Mouse (Mus musculus) layer of hippocampus, adult 18-20 months (tissue): ENCODE results near the gene Taf10. TPM values are rescaled to one million over a fixed set of nuclear protein-coding genes. Genes with fewer than 3 reads are reported as not detected.

Experiments
- DNase-seq, 2 experiments: peaks; one replicate each; pipeline ENCODE4 v3.0.0; 2022; ENCODE audit warnings: low spot score in 2 of 2
- long read RNA-seq: library from polyadenylated mRNA; stranded (forward); transcript quantifications from one replicate; pipeline ENCODE4 v2.0.0, GENCODE M21; 2021
- total RNA-seq, 2 experiments: library from RNA; stranded (reverse); gene quantifications; 2 replicates each; pipeline ENCODE4 v1.2.3; 2021

Gene Taf10
- 100 to 1,000 TPM; 108 to 114 TPM for total RNA-seq
- long read RNA-seq, full-length matches to known transcripts, result 45 of 70 reads
- long read RNA-seq, partial matches to known transcripts, result 1 of 70 reads
- long read RNA-seq, other reads (novel, unspliced or antisense), result 24 of 70 reads

DNA sequence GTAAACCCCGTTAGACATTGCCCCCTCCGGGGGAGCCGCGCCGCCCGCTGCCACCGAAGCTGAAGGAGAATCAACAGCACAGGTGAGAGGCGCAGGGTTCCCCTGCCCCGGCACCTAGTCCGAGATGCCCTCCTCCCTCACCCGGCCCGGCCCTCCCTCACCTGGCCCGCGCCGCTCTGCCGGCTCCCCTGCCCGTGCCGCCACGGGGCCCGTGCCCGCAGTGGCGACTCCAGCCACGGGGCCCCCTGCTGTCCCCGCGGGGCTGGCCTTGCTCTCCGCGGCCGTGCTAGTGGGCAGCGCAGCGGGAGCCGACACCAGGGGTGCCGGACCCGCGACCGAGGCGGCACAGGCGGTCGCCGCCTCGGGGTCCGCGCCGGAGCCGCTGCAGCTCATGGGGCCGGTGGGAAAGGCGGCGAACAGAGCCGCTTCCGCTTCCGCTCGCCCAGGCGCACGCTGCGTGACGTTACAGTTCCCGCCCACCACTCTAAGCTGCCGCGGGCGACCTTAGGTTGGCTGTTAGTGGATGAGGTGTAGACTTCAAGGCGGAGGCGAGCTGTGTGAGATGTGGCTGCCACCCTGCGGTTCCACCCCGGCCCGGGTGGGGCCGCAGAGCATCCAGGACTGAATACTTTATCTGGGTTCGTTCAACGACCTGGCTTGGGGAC, at the start of gene Taf10:
Taf10 (minus strand) TSS at position 436 of the 665 bp plus-strand sequence.
- peak; percentile 85 to 87 for DNase-seq

DNA sequence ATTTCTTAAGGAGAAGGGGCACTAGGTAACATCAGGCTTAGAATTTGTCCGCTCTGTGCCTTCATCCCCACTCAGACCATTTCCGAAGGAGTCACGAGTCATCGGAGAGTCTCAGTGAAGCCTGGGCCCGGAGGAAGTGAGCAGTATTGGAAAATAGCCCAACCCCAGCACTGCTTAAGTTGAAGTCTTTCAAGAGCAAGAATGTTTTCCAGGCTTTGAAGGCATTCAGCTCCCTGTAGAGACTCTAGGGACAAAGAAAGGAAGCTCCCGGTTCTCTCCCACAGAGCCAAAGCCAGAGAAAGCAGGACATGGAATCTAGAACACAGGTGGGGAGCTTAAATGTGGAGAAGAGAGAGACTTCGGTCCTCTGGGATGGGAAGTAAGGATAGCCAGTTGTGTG, 49.5 kb upstream of the Taf10 start:
- DNase-seq, result no peak

DNA sequence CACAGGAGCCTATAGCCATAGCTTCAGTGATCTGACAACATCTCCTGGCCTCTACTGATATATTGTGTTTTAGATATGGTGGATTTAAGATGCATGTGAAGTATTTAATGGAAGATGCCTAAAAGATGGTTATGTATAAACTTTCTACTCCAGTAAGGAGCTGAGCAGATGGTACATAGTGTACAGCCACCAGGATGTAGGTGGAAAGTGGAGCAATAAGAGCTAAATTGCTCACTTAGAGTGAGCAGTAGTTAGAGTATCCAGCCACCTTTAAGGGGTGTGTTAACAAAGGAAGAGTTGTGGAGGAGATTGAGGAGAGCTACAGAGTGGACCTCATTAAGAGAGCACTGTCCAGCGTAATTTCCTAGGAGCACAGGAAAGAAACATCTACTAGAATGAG, 47.0 kb upstream of the Taf10 start:
- DNase-seq, result no peak

DNA sequence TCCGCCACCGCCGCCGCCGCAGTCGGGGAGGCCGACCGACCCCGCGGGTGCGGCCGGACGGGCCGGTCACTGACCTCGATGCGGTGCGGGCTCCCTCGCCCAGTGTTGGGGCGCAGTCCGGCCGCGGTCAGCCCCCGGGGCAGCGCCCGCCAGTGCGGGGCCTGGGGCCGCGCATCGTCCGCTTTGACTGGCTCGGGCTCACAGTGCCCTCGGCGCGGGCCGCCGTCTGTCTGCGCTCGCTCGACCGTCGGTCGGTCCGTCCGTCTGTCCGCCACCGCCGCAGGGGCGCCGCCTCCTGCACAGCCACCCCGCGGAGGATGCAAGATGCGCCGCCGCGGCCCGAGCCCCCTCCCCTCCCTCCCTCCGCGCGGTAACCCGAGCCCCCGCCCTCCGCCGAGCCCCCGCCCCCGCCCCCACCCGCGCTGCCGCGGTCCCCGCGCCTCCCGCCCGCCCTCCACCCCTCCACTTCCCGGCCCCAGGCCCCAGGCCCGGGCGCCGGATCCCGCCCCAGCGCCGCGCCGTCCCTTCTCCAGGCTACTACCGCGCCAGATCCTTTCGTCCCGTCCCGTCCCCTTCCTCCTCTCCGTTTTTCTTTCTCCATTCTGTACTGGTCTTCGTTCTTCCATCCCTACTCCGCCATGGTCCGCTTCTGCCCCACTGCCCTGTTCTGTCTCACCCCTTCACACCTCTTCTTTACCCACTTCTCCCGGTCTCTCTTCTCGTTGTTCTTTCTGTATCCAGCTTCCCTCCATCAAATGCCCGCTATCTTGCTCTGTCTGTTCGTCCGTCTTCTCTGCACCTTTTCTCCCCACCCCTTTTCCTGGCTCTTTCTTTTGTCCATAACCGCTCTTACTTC, 43.4 kb upstream of the Taf10 start, which contains the start of gene Dchs1:
Dchs1 (minus strand) TSS at position 370 of the 856 bp plus-strand sequence.
- no peak for DNase-seq

DNA sequence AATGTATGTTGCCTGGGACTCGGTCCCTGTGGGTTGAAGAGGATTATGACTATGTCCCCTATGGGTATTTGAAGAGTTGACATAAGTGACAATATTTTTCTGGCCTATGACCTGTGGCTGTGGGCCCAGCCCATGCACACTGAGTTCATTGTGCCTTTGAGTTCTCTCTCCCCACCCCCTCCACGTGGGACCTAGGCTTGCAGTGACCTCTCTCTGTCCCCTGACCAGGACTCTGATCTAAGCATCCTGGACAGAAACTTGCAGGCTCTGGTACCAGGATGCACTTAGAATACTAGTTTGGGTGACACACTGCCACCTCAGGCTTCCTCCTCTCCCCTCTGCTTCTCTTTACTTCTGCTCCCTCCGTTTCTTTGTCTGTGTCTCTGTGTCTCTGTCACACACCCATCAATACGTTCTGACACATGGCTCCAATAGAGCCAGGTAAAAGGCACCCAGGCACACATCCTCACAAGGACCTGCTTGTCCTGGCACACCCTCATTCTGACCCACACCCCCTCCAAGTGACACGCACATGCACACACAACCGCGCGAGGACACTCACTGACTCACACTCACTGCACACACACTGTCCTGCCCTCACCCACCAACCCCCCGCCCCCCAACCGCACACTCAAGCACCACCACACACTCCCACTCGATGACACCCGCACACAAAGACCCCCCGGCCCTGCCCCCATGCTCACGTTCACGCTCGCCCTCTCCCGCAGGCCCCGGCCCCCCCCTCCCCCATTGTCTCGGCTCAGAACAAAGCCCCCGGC, 42.5 kb upstream of the Taf10 start:
- no peak for DNase-seq

DNA sequence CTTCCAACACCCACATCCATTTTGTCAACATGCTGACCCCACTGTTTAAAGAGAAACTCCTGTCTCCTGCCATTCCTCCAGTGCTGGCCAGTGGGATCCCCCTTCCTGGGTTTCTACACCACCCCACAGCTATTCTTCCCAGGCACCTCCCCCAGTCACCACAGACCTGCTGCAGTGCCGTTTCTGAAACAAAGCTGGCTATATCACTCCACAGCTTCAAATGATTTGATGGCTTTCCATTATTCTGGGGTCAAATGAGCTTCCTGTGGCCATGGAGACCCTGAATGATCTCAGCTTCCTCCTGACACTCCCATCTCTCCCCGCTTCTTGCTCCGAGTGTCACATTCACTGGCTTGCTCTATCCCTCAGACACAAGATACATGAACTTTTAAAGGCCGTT, 40.4 kb upstream of the Taf10 start:
- DNase-seq, result no peak

DNA sequence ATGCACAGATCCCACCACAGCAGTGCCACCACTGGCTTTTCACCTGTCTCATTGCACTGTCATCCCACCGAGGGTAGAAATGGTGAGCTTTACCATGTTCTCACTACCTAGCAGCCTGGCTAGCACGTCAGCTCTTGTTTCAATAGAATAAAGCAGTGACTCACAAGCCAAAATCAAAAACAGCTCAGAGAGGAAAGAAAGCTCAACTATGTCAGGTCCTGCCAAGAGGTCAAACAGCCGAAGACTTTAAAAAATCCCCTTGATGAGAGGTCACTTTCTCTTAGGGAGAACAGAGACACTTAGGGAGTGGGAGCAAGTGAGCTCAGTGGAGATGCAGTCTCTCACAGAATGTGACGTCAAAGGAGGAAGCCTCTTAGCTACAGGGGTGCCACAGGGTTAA, 39.7 kb upstream of the Taf10 start:
- DNase-seq, result no peak

DNA sequence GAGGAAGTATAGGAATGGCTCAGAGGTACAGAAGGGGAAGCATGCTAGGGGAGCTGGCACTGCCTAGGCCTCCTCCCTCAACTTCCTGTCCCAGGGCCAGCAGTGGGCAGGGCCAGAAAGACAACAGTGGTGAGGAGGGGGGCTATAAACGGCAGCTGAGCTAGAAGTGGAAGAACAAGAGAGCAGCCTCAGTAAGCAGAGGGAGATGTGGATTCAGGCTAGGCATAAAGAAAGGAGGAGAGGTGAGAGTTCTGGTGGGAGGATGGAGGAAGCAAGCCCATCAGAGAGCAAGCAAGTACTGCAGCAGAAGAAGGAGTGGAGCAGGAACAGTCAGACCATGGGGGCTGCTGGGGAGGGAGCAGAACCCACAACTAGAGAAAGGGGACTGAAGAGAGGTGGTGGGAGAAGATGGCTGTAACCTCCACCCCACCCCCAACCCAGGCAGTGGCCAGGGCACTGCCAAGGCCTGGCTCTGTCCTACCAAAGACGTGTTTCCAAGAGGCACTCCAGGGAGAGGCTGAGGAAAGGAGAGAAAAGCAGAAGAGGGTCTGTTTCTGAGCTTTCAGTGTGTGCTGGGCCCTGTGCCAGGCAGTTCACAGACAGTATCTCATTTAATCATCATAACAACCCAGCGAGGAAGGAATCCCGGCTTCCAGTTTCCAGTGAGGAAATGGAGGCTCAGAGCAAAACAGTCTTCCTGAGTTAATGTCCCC, 34.5 kb upstream of the Taf10 start:
- DNase-seq, result no peak

DNA sequence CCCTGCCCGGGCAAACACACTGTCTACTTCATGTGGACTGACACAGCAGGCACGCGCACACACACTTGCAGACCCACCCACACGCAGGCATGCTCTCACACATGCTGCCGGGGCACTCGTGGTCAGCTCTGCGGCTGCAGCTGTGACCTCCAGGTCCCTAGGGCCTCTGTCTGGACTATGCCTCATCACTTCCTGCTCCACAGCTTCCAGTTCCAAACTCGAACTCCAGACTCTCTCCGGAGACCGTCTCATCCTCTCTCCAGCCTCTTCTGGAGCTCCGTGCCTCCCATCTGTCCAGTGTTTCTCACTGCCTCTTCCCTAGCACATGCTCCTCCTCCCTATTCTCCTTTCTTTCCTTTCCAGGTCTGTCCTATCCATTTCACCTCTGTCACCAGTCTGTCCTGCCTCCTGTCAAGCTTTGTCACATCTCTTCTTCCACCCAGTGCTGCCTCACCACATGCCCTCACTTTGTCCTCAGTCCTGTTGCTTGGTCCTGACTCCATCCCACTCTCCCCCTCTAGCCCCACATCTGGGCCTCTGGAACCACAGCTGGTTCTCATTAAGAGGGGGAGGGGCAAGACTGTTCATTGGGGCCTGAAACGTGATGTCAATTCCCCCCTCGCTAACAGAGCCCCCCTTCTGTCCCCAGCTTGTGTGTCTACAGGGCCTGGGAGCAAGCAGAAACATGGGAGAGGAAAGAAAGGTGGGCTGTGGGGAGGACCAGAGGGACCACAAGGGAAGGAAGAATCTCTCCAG, 33.8 kb upstream of the Taf10 start:
- no peak for DNase-seq

DNA sequence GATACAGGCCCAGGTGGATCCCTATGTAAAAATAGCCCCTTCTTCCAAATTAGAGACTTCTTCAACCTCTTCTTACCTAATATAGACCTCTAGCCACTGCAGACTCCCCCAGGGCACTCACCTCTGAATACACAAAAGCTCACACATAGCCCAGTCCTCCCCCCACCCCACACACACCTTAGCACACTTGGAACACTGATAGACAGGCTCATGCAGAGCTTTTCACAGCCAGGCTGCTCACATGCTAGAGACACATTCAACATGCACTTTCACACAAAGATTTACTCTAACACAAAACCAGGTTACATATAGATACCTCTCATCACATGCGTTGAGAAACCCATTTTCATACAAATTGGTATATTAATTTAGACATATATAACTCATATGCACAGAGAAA, 33.2 kb upstream of the Taf10 start:
- DNase-seq, result no peak

DNA sequence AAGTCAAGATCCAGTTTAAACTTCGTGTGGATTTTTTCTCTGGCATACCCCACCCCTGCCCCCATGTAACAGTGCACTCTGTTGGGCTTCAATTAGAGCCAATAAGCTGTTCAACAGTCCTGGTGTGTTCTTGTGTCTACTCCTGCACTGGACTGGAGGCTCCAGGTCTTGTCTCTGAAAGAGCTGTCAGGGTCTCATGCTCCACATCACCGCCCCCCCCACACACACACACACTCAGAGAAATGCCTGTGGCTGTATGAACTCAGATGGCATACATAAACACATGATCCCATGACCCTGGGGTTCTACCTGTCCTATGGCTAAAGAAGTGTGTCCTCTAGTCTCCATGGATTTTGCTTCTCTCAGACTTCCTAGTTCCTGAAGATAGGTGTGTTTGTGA, 31.9 kb upstream of the Taf10 start:
- no peak for DNase-seq

DNA sequence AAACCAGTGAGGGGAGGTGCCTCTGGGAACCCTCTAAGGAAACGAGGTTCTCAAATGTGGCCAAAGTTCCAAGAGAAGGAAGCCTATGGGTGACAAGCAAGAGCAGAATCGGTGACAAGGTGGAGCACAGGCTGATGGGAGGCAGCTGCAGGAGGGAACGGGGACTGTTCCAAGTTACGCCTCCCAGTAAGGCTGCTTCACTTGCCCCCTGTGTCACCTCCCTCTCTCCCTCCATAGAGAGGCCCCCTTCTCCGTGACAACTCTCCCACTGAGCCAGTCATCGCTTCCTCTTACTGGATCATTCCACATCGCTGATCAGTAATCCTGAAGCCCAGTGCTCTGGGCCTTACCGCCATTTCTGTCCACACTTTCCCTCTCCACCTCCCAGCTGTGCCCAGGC, 30.5 kb upstream of the Taf10 start:
- no peak for DNase-seq

DNA sequence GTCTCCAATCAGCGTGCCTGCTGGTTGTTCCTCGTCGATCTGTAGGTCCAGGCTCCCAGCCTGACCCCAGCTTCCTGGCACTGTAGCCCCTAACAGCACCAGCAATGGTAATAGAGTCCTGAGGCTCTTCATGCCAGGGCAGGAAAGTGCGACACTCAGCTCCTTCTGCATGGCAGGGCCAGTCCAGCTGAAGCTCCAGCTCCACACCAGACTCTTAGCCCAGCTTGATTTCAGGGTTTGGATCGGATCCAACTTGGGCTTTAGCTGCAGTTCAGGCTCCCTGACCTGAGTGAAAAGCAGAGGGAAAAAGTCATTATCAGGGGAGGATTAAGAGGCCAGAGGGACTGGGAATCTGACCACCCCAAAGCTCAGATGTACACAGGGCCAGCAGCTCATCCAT, 28.9 kb upstream of the Taf10 start:
- DNase-seq, result no peak

DNA sequence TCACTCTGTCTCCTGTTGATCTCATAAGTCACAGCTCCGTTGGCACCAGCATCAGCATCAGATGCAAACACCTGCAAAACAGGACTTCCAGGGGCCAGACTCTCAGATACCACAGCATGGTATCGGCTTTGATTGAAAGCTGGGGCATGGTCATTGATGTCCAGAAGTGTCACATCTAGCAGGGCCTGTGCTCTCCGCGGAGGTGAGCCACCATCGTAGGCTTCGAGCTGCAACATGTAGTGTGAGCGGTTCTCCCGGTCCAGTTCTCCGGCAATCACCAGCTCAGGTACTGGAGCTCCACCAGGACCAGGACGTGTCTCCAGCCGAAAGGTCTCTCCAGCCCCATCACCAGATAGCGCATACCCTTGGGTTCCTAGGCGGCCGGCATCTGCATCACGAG, 28.2 kb upstream of the Taf10 start:
- no peak for DNase-seq

DNA sequence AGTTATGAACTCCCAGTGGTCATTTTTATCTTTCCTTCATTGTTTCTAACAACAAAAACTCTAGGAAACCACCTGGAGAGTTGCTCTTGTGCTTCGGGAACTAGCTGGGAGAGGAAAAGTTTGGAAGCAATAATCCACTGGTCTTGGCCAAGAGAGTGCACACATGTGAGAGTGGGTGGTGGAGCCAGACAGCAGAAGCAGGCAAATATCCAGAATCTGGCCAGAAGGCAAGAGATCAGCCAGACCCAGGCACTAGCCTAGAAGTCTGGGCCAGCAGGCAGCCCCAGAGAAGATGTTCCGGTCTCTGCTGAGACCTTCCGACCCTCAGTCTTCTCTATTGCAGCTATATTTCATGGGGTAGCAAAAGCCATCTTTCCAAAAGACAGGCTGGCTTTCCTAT, 25.8 kb upstream of the Taf10 start:
- DNase-seq, result no peak

DNA sequence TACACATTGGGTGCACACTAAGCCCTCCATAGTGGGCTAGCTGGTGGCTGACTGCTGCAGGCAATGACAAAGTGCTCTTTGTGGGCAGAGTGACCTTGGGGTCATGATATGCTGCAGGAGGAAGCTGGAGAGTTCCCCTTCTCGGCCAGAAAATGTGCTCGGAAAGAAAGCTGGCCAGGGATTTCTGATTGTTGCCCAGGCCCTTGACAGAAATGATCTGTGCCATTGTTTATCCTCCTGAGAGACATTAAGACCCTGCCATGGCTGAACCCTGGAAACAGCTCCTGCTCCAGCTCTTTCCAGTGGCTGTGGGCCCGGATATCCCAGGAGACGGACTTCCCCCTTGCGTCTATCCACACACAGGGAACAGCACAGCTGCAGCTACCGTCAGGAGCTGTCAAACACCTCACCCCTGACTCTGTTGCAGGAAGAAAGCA, 23.6 kb upstream of the Taf10 start:
- no peak for DNase-seq

DNA sequence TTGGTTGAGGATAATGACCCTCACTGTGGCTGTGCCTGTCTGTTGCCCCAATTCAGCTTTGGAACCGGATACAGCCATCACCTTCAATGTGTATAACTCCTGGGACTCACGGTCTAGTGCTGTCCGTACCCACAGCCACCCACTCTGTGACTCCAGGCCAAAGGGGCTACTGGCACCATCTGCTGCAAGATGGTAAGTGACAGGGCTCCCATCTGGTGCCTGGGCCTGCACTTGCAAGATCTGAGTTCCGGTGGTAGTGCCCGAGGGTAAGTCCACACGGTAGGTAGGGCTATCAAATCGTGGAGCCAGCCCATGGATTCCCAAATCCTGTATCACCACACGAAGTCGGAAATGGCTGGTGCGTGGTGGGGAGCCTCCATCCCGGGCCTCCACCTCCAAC, 20.2 kb upstream of the Taf10 start:
- no peak for DNase-seq

DNA sequence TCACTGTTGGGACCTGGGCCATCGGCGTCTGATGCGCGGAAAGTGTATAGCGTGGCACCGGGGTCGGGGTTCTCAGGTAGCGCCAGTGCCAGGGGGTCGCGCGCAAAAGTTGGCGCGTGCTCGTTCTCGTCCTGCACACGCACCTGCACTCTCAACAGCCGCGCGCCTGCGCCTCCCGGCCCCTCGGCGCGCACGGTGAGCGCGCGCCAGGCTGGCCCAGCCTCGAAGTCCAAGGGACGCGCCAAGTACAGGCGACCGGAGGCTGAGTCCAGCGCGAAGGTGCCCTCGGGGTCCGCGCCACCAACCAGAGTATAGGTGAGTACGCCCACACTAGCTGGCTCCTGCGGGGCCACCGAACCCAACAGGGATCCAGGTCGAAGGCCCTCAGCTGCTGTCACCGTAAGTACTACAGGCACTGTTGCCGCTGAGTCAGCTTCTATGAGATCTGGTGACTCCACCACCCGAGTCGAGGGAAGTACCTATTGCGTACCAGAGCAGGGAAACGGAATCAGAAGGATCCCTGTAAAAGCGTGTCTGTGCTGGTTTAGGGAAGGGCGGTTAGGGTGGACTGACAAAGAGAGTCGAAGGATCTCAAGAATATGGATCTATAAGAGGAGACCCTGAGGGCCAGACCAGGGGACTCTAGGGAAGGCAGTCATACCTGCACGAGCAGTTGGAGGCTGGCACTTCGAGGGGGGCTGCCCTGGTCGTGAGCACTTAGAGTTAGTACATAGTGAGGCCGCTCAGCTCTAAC, 18.5 kb upstream of the Taf10 start:
- DNase-seq, result no peak

DNA sequence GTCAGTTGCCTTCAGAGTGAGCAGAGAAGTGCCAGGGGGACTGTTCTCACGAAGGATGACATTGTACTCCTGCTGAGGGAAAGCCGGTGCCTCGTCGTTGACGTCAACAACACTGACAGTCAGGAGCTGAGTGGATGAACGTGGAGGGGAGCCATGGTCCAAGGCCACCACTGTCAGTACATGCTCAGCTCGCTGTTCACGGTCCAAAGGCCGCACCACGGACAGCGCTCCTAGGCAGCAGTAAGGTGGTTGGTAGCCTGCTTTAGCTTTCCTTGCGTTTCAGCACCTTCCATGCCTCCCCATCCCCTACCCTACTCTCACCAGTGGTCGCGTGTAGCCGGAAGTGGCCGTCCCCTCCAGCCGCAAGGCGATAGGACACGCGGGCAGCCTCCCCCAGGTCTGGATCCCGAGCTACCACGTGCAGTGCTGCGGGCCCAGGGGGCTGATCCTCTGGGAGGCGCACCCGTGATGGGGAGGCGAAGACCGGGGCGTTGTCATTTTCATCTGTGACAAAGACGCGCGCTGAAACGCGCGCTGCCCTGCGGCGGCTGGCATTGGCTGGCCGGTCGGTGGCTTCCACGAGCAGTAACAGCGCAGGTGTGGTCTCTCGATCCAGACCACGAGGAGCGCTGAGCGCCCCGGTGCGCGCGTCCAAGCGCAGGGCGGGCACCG, 17.8 kb upstream of the Taf10 start:
- no peak for DNase-seq
